Mouse (Mus musculus): ENCODE measurements around the gene Fam186b. TPM values are rescaled to one million over a fixed set of nuclear protein-coding genes. Genes with fewer than 3 reads are reported as not detected.

Gene Fam186b
- total RNA-seq, 2 experiments from 2014 or later = 1.5 to 1.7 TPM

- DNase-seq (ENCODE audit: low spot score in 2 of 2) = no peak
These were observed 25.3 kb upstream of the Fam186b start for GRCm38 (mm10) chr15:99320978-99321377.

- DNase-seq (ENCODE audit: low spot score in 2 of 2) = no peak
These were observed 24.5 kb upstream of the Fam186b start for GRCm38 (mm10) chr15:99320168-99320674.

- DNase-seq (ENCODE audit: low spot score in 2 of 2) = no peak
These were observed 23.8 kb upstream of the Fam186b start for GRCm38 (mm10) chr15:99319411-99319871.

GRCm38 (mm10) chr15:99318861-99319410, 23.2 kb upstream of the Fam186b start:
- DNase-seq (ENCODE audit: low spot score in 2 of 2) = no peak

GRCm38 (mm10) chr15:99318071-99318470, 22.4 kb upstream of the Fam186b start:
- DNase-seq (ENCODE audit: low spot score in 2 of 2) = no peak

- DNase-seq (ENCODE audit: low spot score in 2 of 2) = no peak
These were observed 21.6 kb upstream of the Fam186b start for GRCm38 (mm10) chr15:99317267-99317651.

- DNase-seq (ENCODE audit: low spot score in 2 of 2) = peak; percentile 86 to 88
These were observed 20.9 kb upstream of the Fam186b start for GRCm38 (mm10) chr15:99316314-99317266.

- DNase-seq (ENCODE audit: low spot score in 2 of 2) = no peak
These were observed 19.2 kb upstream of the Fam186b start for GRCm38 (mm10) chr15:99314891-99315290.

GRCm38 (mm10) chr15:99310617-99311016, 14.9 kb upstream of the Fam186b start:
- no peak for DNase-seq (ENCODE audit: low spot score in 2 of 2)

GRCm38 (mm10) chr15:99309549-99309948, 13.9 kb upstream of the Fam186b start:
- DNase-seq (ENCODE audit: low spot score in 2 of 2) = no peak

- no peak for DNase-seq (ENCODE audit: low spot score in 2 of 2)
These were observed 11.8 kb upstream of the Fam186b start for GRCm38 (mm10) chr15:99307476-99307875.

GRCm38 (mm10) chr15:99296213-99296612, 525 bp upstream of the Fam186b start:
- no peak for DNase-seq (ENCODE audit: low spot score in 2 of 2)

GRCm38 (mm10) chr15:99294813-99295374, 794 bp downstream of the Fam186b start, which contains the start of gene Prpf40b:
Gene Prpf40b, plus strand, starts transcription at chr15:99295087.
- DNase-seq (ENCODE audit: low spot score in 2 of 2) = peak; percentile 96 to 97

- DNase-seq (ENCODE audit: low spot score in 2 of 2) = peak in 1 of 2 experiments; percentile 18
These were observed 1.4 kb downstream of the Fam186b start for GRCm38 (mm10) chr15:99294287-99294686.

- DNase-seq (ENCODE audit: low spot score in 2 of 2) = no peak
These were observed 5.1 kb downstream of the Fam186b start for GRCm38 (mm10) chr15:99290586-99290985.

GRCm38 (mm10) chr15:99285189-99285535, 10.5 kb downstream of the Fam186b start:
- no peak for DNase-seq (ENCODE audit: low spot score in 2 of 2)

- no peak for DNase-seq (ENCODE audit: low spot score in 2 of 2)
These were observed 11.0 kb downstream of the Fam186b start for GRCm38 (mm10) chr15:99284527-99285188.

- DNase-seq (ENCODE audit: low spot score in 2 of 2) = no peak
These were observed 12.2 kb downstream of the Fam186b start for GRCm38 (mm10) chr15:99283456-99283855.

- no peak for DNase-seq (ENCODE audit: low spot score in 2 of 2)
These were observed 17.4 kb downstream of the Fam186b start for GRCm38 (mm10) chr15:99278271-99278670.

GRCm38 (mm10) chr15:99276095-99276494, 19.6 kb downstream of the Fam186b start:
- no peak for DNase-seq (ENCODE audit: low spot score in 2 of 2)

- peak; percentile 49 to 81 for DNase-seq (ENCODE audit: low spot score in 2 of 2)
These were observed 30.0 kb downstream of the Fam186b start for GRCm38 (mm10) chr15:99265679-99266078.
